Mouse (Mus musculus): ENCODE results near the gene Tex26.

- TF ChIP-seq MAFK (IDR thresholded peaks at IDR 0.05; ENCODE audit: insufficient read depth, low read depth, low read length) = no peak
- no peak for TF ChIP-seq CHD2 (IDR thresholded peaks at IDR 0.05; ENCODE audit: low read depth, low read length)
- TF ChIP-seq ZNF384 (IDR thresholded peaks at IDR 0.05; ENCODE audit: low read depth, low read length) = no peak
- TF ChIP-seq HCFC1 (IDR thresholded peaks at IDR 0.05; ENCODE audit: borderline replicate concordance, insufficient read depth, low read length) = no peak
- TF ChIP-seq ZC3H11A (IDR thresholded peaks at IDR 0.05; ENCODE audit: borderline replicate concordance, low read depth, low read length) = no peak
Measured at GRCm38 (mm10) chr5:149449406-149449805, 9.9 kb downstream of the Tex26 start.
